Mouse (Mus musculus) myocyte (in vitro differentiated cells): ENCODE measurements around the gene Ucn3.
"Not testable (repeated sequence)": the region's sequence is repeated elsewhere in the genome, so short reads cannot be mapped to it uniquely, and the experiment has no call there.

Experiments
- POLR2A ChIP-seq: IDR thresholded peaks from one replicate; pipeline ENCODE4 v1.6.1; 2011; ENCODE audit warnings: low read depth, mild to moderate bottlenecking, control low read depth, moderate library complexity; ENCODE audit not compliant: insufficient read length
- USF1 ChIP-seq: IDR thresholded peaks from one replicate; pipeline ENCODE4 v1.6.1; 2011; ENCODE audit warnings: low read depth, mild to moderate bottlenecking, control low read depth, moderate library complexity

GRCm38 (mm10) chr13:3898202-3898601 lies 46.9 kb downstream of the Ucn3 start:
- not testable (repeated sequence) for TF ChIP-seq POLR2A, USF1
